8 mouse cellular contexts compared by ENCODE assay signal in genomic region chr5:117408216-117408615, GRCm38 (mm10). TPM values are rescaled to one million over a fixed set of nuclear protein-coding genes. Genes with fewer than 3 reads are reported as not detected.
DNase-seq lines count a peak whose midpoint lies in the region; ATAC-seq and TF ChIP-seq lines count a peak whose summit lies in the region.

No protein-coding gene starts in this region.

- no peak overlapping the region for H3K4me2 ChIP-seq in forebrain, postnatal 0 days (ENCODE audit: low read depth)
- H3K4me2 ChIP-seq in forebrain, embryonic 12.5 days = no peak overlapping the region
- no peak overlapping the region for H3K4me2 ChIP-seq in midbrain, embryonic 14.5 days (ENCODE audit: low read length)
- H3K4me2 ChIP-seq in midbrain, embryonic 15.5 days = no peak overlapping the region

- no peak for TF ChIP-seq POLR2A in brain, embryonic 14.5 days (IDR thresholded peaks at IDR 0.05; ENCODE audit: borderline replicate concordance, extremely low read depth, insufficient read depth, insufficient read length, poor library complexity, severe bottlenecking)

- peak; percentile 33 for DNase-seq in forebrain, postnatal 0 days
- DNase-seq in midbrain, embryonic 14.5 days = peak; percentile 53
- DNase-seq in brain, embryonic 14.5 days (ENCODE audit: low read depth) = peak; percentile 17
- peak; percentile 54 for DNase-seq in lung, postnatal 14 days
- DNase-seq in thymus, postnatal 36 days = peak; percentile 47 to 63
- DNase-seq in gastrocnemius, postnatal 25 days = no peak

- no peaks in the 10 kb centered on the region for H3K4me1 ChIP-seq in forebrain, postnatal 0 days (ENCODE audit: insufficient read depth)
- peaks cover 5% of the 10 kb centered on the region for H3K4me1 ChIP-seq in forebrain, embryonic 12.5 days
- no peaks in the 10 kb centered on the region for H3K4me1 ChIP-seq in midbrain, embryonic 14.5 days (ENCODE audit: control insufficient read depth, insufficient read depth, low read length)
- H3K4me1 ChIP-seq in midbrain, embryonic 15.5 days = peaks cover 6% of the 10 kb centered on the region

- H3K36me3 ChIP-seq in forebrain, postnatal 0 days (ENCODE audit: insufficient read depth) = no peaks in the 10 kb centered on the region
- H3K36me3 ChIP-seq in forebrain, embryonic 12.5 days (replicated peaks) = no peaks in the 10 kb centered on the region
- H3K36me3 ChIP-seq in midbrain, embryonic 14.5 days (ENCODE audit: control insufficient read depth, insufficient read depth, low read length) = no peaks in the 10 kb centered on the region
- H3K36me3 ChIP-seq in midbrain, embryonic 15.5 days (replicated peaks) = no peaks in the 10 kb centered on the region

- peak; percentile 57 for TF ChIP-seq CTCF in forebrain, postnatal 0 days (IDR thresholded peaks at IDR 0.05; ENCODE audit: low read depth)
- TF ChIP-seq CTCF in brain, embryonic 14.5 days (IDR thresholded peaks at IDR 0.05; ENCODE audit: borderline replicate concordance, extremely low read depth, insufficient read depth, insufficient read length) = peak; percentile 43; the same call in 1 of the 2 replicates

- ATAC-seq in forebrain, postnatal 0 days = no peak
- no peak for ATAC-seq in forebrain, embryonic 12.5 days (ENCODE audit: low FRiP score)
- ATAC-seq in midbrain, embryonic 14.5 days (ENCODE audit: low FRiP score, low TSS enrichment) = no peak
- ATAC-seq in midbrain, embryonic 15.5 days (replicated peaks) = no peak

- 66% methylated on average over 4 of the region's 4 CpGs for WGBS in forebrain, postnatal 0 days
- WGBS in forebrain, embryonic 12.5 days = 70% methylated on average over 4 of the region's 4 CpGs
- 70% methylated on average over 4 of the region's 4 CpGs for WGBS in midbrain, embryonic 14.5 days
- WGBS in midbrain, embryonic 15.5 days = 73% methylated on average over 4 of the region's 4 CpGs

- no peaks in the 10 kb centered on the region for H3K9me3 ChIP-seq in forebrain, postnatal 0 days (ENCODE audit: low read length)
- H3K9me3 ChIP-seq in forebrain, embryonic 12.5 days = no peaks in the 10 kb centered on the region
- no peaks in the 10 kb centered on the region for H3K9me3 ChIP-seq in midbrain, embryonic 14.5 days (ENCODE audit: control insufficient read depth, low read length)
- H3K9me3 ChIP-seq in midbrain, embryonic 15.5 days = no peaks in the 10 kb centered on the region

- H3K27ac ChIP-seq in forebrain, postnatal 0 days (ENCODE audit: low read depth, low read length) = no peak overlapping the region
- no peak overlapping the region for H3K27ac ChIP-seq in forebrain, embryonic 12.5 days
- no peak overlapping the region for H3K27ac ChIP-seq in midbrain, embryonic 14.5 days (replicated peaks; ENCODE audit: low read depth, low read length)
- no peak overlapping the region for H3K27ac ChIP-seq in midbrain, embryonic 15.5 days

- no peaks in the 10 kb centered on the region for H3K27me3 ChIP-seq in forebrain, postnatal 0 days (ENCODE audit: insufficient read depth, low read length)
- H3K27me3 ChIP-seq in forebrain, embryonic 12.5 days = peaks cover 17% of the 10 kb centered on the region; the same call in 1 of the 2 replicates
- no peaks in the 10 kb centered on the region for H3K27me3 ChIP-seq in midbrain, embryonic 14.5 days (ENCODE audit: control insufficient read depth, insufficient read depth, low read length)
- H3K27me3 ChIP-seq in midbrain, embryonic 15.5 days (replicated peaks) = 0 out of 2 replicates have a peak, but pooled peaks cover 4% of the 10 kb centered on the region

- no peak overlapping the region for H3K9ac ChIP-seq in forebrain, postnatal 0 days
- no peak overlapping the region for H3K9ac ChIP-seq in forebrain, embryonic 12.5 days
- no peak overlapping the region for H3K9ac ChIP-seq in midbrain, embryonic 14.5 days (replicated peaks; ENCODE audit: low read length)
- H3K9ac ChIP-seq in midbrain, embryonic 15.5 days = no peak overlapping the region

- no peak overlapping the region for H3K4me3 ChIP-seq in forebrain, postnatal 0 days (ENCODE audit: low read depth, low read length)
- no peak overlapping the region for H3K4me3 ChIP-seq in forebrain, embryonic 12.5 days (replicated peaks)
- no peak overlapping the region for H3K4me3 ChIP-seq in midbrain, embryonic 14.5 days (replicated peaks; ENCODE audit: low read depth, low read length)
- H3K4me3 ChIP-seq in midbrain, embryonic 15.5 days = no peak overlapping the region

RNA-seq across cellular contexts. Expression of gene Ksr2, which starts 5.6 kb away (rescaled TPM):
- total RNA-seq in forebrain, postnatal 0 days (2014; rRNA removed) = 6.8 and 9.2 TPM in 2 replicates
- polyA plus RNA-seq in forebrain, postnatal 0 days (2015; fragmentation: Nextera tagmentation; extraction: Ambion mirVana) = 2.5 and 5.4 TPM in 2 replicates
- 2.2 and 2.7 TPM in 2 replicates for polyA plus RNA-seq in forebrain, embryonic 12.5 days (2016; fragmentation: Nextera tagmentation; extraction: Ambion mirVana)
- 6.5 and 8.1 TPM in 2 replicates for polyA plus RNA-seq in midbrain, embryonic 14.5 days (2014; fragmentation: Nextera tagmentation; extraction: Ambion mirVana)
- 10.2 TPM in 2 replicates for polyA plus RNA-seq in midbrain, embryonic 15.5 days (2015; fragmentation: Nextera tagmentation; extraction: Ambion mirVana)
- polyA plus RNA-seq in brain, embryonic 14.5 days (2012; rRNA removed) = 1.6 and 6.4 TPM in 2 replicates
- under 1 TPM; 0.05 to 0.08 TPM for total RNA-seq in gastrocnemius, postnatal 25 days (2021)

RNA-seq across cellular contexts. Expression of gene Rfc5, which starts 19.4 kb away (rescaled TPM):
- total RNA-seq in forebrain, postnatal 0 days (2014; rRNA removed) = 21.3 and 29.0 TPM in 2 replicates
- polyA plus RNA-seq in forebrain, postnatal 0 days (2015; fragmentation: Nextera tagmentation; extraction: Ambion mirVana) = 28.7 and 30.2 TPM in 2 replicates
- polyA plus RNA-seq in forebrain, embryonic 12.5 days (2016; fragmentation: Nextera tagmentation; extraction: Ambion mirVana) = 82.0 and 86.0 TPM in 2 replicates
- 23.0 and 30.7 TPM in 2 replicates for polyA plus RNA-seq in midbrain, embryonic 14.5 days (2014; fragmentation: Nextera tagmentation; extraction: Ambion mirVana)
- 31.5 and 33.1 TPM in 2 replicates for polyA plus RNA-seq in midbrain, embryonic 15.5 days (2015; fragmentation: Nextera tagmentation; extraction: Ambion mirVana)
- 20.6 and 42.0 TPM in 2 replicates for polyA plus RNA-seq in brain, embryonic 14.5 days (2012; rRNA removed)
- 1 to 10 TPM in 1 of 2 experiments, under 1 TPM in 1; 1.00 to 2.7 TPM for total RNA-seq in gastrocnemius, postnatal 25 days (2021)

RNA-seq across cellular contexts. Expression of gene Wsb2, which starts 51.1 kb away (rescaled TPM):
- 296 and 318 TPM in 2 replicates for total RNA-seq in forebrain, postnatal 0 days (2014; rRNA removed)
- 292 and 327 TPM in 2 replicates for polyA plus RNA-seq in forebrain, postnatal 0 days (2015; fragmentation: Nextera tagmentation; extraction: Ambion mirVana)
- polyA plus RNA-seq in forebrain, embryonic 12.5 days (2016; fragmentation: Nextera tagmentation; extraction: Ambion mirVana) = 94.4 and 95.5 TPM in 2 replicates
- polyA plus RNA-seq in midbrain, embryonic 14.5 days (2014; fragmentation: Nextera tagmentation; extraction: Ambion mirVana) = 238 and 242 TPM in 2 replicates
- polyA plus RNA-seq in midbrain, embryonic 15.5 days (2015; fragmentation: Nextera tagmentation; extraction: Ambion mirVana) = 290 and 311 TPM in 2 replicates
- polyA plus RNA-seq in brain, embryonic 14.5 days (2012; rRNA removed) = 225 and 256 TPM in 2 replicates
- 10 to 100 TPM; 75.4 to 83.4 TPM for total RNA-seq in gastrocnemius, postnatal 25 days (2021)
